Mouse (Mus musculus) megakaryocyte progenitor cell, adult 5-6 weeks (primary cell): ENCODE data around the gene Cdc42bpg. TPM values are rescaled to one million over a fixed set of nuclear protein-coding genes. Genes with fewer than 3 reads are reported as not detected.
"Not testable (repeated sequence)": the region's sequence is repeated elsewhere in the genome, so short reads cannot be mapped to it uniquely, and the experiment has no call there.

Source experiments
- ATAC-seq: replicated peaks from 2 replicates; pipeline ENCODE4 v1.8.0; 2016; ENCODE audit warnings: mild to moderate bottlenecking, moderate TSS enrichment, inconsistent platforms; ENCODE audit not compliant: poor library complexity
- total RNA-seq, 2 experiments: library from RNA; stranded (forward) in 1 of 2; stranded (reverse) in 1 of 2; fragments of 157-497, 149-512 nt in 1 of 2; fragments of 200-1000 nt in 1 of 2; gene quantifications; 2 replicates each; pipeline versions ENCODE4 v1.2.3 to v1.2.4; 2015 to 2017

The Cdc42bpg gene
- total RNA-seq, 2 experiments from 2014 or later: 1.3 to 3.2 TPM

DNA sequence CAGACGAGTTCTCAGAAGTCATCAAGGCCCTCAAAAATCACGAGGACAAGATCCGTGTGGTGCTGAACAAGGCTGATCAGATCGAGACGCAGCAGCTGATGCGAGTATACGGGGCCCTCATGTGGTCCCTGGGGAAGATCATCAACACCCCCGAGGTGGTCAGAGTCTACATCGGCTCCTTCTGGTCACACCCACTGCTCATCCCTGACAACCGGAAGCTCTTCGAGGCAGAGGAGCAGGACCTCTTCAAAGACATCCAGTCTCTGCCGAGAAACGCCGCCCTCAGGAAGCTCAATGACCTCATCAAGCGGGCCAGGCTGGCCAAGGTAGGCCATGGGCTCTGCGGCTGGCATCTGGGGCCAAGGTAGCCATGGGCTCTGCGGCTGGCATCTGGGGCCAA, 12.0 kb upstream of the Cdc42bpg start:
- no peak for ATAC-seq

- ATAC-seq: no peak
These were observed 9.6 kb upstream of the Cdc42bpg start for GRCm38 (mm10) chr19:6296551-6297210.

DNA sequence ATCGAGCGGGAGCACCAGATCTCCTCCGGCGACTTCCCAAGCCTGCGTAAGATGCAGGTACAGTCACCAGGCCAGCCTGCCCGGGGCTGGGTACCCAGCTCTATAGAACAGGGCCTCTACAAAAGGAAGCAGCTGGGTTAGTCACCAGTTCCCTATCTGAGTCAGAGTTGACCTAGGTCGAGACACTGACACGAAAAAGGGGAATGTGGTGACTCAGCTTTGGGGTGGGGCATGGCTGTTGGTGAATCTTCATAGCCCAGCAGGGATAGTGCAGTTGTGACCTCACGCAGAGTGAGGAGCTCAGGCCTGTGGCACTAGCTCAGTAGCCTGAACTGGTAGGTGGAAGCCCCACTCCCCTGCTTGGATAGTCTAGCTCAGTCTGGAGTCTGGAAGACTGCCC, 8.6 kb upstream of the Cdc42bpg start:
- peak; percentile 45 for ATAC-seq

DNA sequence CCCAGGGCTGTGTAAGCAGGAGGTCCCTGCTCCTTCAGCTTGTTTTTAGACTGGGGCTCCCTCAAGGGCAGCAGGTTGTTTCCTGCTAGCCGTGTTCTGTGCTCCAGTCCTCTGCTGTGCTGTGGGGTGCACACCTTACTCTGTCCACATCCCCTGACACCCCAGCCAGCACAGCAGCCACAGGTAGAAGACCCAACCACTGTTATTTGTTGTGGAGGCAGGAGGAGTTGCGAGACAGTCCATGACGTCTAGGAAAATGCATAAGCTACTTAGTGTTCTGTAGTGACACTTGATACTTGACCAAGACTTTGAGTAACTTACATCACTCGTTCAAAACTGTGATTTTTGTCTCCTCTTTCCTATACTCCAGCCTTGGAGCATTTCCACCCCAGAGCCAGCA, 7.3 kb upstream of the Cdc42bpg start:
- no peak for ATAC-seq

GRCm38 (mm10) chr19:6299450-6300267, 6.6 kb upstream of the Cdc42bpg start:
- ATAC-seq: 0 out of 2 replicates have a peak, but pooled peaks have one; percentile 13

GRCm38 (mm10) chr19:6300402-6300841, 5.8 kb upstream of the Cdc42bpg start:
- ATAC-seq: peak; percentile 62

- ATAC-seq: peak; percentile 10; the same call in 1 of the 2 replicates
These were observed 4.1 kb upstream of the Cdc42bpg start for GRCm38 (mm10) chr19:6302114-6302513.

- ATAC-seq: peak; percentile 12; the same call in 1 of the 2 replicates
These were observed 3.7 kb upstream of the Cdc42bpg start for GRCm38 (mm10) chr19:6302522-6302921.

GRCm38 (mm10) chr19:6303831-6304230, 2.4 kb upstream of the Cdc42bpg start:
- no peak for ATAC-seq

DNA sequence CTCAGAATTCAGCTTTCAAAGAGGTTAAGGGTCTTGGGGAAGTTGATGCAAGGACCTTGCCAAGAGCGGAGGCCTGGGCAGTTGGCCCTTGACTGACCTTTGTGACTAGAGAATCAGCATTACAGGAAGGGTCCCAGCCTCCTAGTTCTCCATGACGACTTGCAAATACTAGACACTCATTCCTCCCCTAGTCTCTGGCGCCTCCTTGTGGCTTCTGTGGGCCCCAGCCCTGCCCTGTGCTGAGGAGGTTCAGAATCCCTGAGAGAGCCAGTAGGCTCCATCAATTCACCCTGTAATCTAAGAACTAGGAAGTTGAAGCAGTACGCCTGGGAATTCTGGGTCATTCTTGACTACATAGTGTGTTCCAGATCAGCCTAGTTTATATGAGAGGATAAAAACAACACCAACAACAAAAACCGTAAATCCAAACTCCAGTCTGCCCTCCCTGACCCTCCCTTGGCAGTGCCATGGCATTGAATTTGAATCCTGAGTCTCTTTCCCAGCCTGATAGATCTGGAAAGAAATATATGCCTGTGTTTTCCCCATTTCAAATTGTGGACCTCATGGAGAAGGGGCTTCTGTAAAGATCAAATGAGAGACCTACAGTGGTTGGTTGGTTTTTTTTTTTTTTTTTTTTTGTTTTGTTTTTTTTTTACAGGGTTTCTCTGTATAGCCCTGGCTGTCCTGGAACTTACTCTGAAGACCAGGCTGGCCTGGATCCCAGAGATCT, 1.3 kb upstream of the Cdc42bpg start:
- ATAC-seq: peak; percentile 54

DNA sequence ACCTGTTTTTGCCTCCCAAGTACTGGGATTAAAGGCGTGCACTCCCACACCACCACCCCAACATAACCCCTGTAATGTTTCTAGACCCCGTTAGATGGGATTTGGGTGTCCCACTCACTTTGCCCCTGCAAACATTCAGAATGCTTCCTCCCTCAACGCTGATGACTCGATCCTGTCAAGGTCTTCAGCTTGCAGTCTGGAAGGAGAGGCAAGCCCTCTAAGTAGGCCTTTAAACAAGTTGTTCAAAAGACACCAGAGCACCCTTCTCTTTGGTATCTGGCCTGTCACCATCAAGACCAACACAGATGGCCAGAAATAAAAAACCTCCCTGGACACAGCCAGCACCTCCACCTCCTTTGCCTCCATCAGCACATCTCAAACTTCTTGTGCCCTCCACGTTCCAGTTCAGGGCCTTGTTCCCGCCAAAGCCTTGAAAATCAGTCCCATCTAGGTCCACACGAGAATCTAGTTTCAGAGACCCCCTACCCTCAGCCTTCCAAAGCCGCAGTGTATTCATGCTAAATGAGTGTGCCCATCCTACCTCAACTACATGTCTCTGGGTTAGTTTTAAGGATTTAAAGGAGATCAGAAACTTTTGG, 640 bp upstream of the Cdc42bpg start:
- ATAC-seq: no peak

DNA sequence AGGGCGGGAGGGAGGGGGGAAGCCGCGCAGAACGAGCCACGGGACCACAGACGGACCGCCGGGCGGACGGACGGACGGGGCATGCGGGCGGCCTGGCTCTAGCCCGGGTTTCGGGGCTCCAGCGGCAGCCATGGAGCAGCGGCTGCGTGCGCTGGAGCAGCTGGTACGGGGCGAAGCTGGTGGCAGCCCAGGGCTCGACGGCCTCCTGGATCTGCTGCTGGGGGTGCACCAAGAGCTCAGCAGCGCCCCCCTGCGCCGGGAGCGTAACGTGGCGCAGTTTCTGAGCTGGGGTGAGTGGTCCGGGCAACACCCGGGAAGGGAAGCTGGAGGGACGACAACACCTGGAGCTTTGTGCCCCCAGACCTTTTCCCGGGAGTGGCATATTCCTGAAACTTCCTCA, 330 bp downstream of the Cdc42bpg start:
- ATAC-seq: peak; percentile 77

DNA sequence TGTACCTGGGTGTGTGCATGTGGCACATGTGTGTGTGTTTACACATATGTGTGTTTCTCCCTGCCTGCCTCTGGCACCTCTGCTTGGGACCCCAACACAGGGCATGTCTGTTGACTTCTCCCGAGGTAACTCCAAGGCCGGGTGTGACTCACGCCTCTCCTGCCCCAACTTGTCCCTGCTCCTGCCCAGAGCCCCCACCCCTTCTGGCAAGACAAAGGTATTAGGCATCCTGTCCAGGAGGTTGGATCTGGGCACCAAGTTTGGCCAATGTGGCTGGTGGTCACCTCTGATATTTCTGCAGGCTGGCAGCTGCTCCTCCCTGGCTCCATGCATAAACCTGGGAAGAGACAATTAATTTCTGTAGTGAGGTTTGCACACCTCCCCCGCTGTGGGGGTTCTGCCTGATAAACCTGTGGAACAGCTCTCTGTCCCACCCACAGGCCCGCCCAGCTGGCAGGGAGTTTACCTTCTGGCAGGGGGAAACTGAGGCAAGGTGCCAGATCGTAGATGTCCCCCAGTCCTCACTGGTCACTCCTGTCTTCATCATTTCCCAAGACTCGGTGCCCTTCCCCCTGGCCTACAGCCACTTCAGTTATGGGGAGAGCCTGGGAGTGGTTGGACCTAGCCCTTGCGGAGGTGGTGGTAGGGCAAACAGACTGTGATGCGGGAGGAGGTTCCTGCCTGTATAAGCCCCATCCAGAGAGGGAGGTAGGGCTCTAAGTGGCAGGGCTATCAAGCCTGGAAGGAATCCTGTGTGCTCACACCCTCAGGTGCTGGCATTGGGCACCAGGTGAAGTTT, 1.7 kb downstream of the Cdc42bpg start:
- no peak for ATAC-seq

DNA sequence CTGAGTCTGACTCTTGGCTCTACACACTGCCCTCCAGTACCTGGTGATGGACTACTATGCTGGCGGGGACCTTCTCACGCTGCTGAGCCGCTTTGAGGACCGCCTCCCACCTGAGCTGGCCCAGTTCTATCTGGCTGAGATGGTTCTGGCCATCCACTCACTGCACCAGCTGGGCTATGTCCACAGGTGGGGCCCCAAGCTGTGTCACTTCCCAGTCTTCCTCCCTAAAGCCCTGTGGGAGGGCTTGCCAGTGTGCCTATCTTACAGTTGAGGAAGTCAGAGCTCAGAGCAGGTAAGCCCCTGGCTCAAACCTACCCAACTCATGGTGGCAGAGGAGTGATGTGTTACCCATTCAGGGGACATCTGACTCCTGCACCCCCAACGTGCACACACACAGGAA, 3.9 kb downstream of the Cdc42bpg start:
- no peak for ATAC-seq

GRCm38 (mm10) chr19:6311783-6312182, 5.5 kb downstream of the Cdc42bpg start:
- ATAC-seq: not testable (repeated sequence)

GRCm38 (mm10) chr19:6313796-6314195, 7.5 kb downstream of the Cdc42bpg start:
- ATAC-seq: no peak

DNA sequence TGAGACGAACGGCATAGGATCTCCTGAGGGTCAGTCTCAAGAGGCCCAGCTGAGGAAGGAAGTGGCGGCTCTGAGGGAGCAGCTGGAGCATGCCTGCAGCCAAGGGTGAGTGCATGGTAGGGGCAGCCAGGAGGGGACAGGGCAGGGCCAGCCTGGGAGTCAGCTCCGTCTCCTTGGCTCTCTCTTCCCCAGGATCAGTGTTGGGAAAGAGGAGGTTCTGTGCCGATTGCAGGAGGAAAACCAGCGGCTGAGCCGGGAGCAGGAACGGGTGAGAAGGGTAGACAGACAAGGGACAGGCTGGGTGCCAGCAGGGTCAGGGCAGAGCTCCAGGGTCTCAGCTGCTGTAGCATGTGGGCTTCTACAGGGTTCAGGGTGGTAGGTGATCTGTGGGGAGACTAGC, 8.3 kb downstream of the Cdc42bpg start:
- ATAC-seq: no peak

DNA sequence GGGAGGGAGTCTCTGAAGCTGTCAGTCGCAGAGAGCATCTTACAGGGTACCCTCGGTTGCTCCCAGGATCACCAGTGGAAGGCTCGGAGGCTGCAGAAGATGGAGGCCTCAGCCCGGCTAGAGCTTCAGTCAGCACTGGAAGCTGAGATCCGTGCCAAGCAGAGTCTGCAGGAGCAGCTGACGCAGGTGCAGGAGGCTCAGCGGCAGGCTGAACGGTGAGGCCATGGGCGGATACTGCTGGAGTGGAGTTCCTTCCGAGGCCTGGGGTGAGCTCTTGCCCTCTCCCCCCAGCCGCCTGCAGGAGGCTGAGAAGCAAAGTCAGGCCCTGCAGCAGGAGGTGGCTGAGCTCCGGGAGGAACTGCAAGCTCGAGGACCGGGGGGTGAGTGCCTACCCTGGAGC, 9.3 kb downstream of the Cdc42bpg start:
- no peak for ATAC-seq

- no peak for ATAC-seq
These were observed 11.9 kb downstream of the Cdc42bpg start for GRCm38 (mm10) chr19:6318145-6318544.

GRCm38 (mm10) chr19:6321358-6321757, 15.1 kb downstream of the Cdc42bpg start:
- ATAC-seq: 0 out of 2 replicates have a peak, but pooled peaks have one; percentile 42
